Mouse (Mus musculus) Muller cell, postnatal 12 days (primary cell): ENCODE measurements at regions not wholly inside any gene's neighbourhood (a gene's known extent, or its start where the extent isn't known, plus 50 kb on each side); places are given as distances from the start of the nearest gene placed in this dataset.

ENCODE experiments used
- DNase-seq: peaks from one replicate; pipeline ENCODE4 v3.0.0-alpha.2; 2015; ENCODE audit errors: inconsistent ontology term

GRCm38 (mm10) chr10:84024901-84025300 is 302.2 kb downstream of the 1500009L16Rik start:
- DNase-seq: peak; percentile 82

- DNase-seq: no peak
These were observed 304.1 kb downstream of the 1500009L16Rik start for GRCm38 (mm10) chr10:84026798-84027197.

DNA sequence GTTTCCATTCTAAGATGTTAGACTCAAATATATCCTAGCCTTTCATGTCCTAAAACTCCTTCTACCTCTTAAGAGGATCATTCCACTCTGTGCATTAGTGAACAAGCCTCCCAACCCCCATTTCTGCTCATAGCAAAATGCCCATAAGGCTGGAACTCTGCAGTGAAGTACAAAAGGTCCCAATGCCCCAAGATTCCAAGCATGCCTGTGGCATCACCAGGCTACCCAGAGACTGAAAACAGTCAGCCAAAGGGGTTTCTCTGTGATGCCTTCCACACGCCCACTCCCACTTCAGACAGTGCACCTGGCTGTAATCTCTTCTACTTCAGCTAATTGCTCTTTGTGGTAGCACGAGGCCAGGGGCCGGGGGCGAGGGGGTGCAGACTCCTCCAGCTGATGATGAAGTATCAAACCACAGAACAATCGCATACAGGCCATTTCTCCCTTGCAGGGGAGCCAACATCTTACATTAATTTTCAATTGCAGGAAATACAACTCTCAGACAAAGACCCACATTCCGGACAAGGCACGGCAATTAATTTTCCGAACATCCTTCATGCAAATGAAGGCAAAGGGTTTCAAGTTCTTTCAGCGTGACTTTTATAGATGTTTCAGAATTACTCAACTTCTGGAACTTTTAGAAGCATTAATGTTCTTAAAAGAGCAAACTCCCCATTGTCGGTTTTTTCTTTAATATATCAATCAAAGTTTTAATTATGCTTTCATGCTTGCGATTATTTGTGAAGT is 313.6 kb downstream of the 1500009L16Rik start:
- peak; percentile 99 for DNase-seq

GRCm38 (mm10) chr10:84048706-84049105 is 326.0 kb downstream of the 1500009L16Rik start:
- DNase-seq: peak; percentile 80

DNA sequence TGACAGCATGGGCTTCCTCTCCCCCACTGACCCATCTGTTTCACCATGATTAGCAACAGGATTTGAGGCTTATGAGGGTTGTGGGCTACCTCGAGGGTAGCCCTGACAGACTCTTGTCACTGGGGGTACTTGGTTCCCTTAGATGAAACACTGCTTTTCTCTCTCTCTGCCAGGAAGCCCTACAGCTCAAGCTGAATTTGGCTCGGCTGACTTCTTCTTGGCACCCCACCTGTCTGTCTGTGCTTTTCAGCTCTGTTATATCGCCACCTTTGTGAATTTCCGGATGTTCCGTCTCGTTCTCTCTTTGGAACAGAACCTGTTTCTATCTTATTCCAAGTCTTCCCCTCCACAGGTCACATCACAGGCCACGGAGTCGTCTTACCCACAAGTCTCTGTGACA is 330.0 kb downstream of the 1500009L16Rik start:
- DNase-seq: no peak

GRCm38 (mm10) chr10:84054551-84055336 is 332.1 kb downstream of the 1500009L16Rik start:
- peak; percentile 79 for DNase-seq

GRCm38 (mm10) chr10:84055402-84056167 is 332.9 kb downstream of the 1500009L16Rik start:
- DNase-seq: no peak

- DNase-seq: no peak
These were observed 333.9 kb downstream of the 1500009L16Rik start for GRCm38 (mm10) chr10:84056323-84057169.

DNA sequence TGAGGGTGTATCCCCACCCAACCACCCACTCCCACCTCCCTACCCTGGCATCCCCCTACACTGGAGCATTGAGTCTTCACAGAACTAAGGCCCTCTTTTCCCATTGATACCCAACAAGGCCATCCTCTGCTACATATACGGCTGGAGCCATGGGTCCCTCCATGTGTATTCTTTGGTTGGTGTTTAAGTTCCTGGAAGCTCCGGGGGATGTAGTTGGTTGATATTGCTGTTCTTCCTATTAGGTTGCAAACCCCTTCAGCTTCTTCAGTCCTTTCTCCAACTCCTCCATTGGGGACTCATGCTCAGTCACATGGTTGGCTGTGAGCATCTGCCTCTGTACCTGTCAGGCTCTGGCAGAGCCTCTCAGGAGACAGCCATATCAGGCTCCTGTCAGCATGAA is 335.6 kb downstream of the 1500009L16Rik start:
- DNase-seq: no peak

DNA sequence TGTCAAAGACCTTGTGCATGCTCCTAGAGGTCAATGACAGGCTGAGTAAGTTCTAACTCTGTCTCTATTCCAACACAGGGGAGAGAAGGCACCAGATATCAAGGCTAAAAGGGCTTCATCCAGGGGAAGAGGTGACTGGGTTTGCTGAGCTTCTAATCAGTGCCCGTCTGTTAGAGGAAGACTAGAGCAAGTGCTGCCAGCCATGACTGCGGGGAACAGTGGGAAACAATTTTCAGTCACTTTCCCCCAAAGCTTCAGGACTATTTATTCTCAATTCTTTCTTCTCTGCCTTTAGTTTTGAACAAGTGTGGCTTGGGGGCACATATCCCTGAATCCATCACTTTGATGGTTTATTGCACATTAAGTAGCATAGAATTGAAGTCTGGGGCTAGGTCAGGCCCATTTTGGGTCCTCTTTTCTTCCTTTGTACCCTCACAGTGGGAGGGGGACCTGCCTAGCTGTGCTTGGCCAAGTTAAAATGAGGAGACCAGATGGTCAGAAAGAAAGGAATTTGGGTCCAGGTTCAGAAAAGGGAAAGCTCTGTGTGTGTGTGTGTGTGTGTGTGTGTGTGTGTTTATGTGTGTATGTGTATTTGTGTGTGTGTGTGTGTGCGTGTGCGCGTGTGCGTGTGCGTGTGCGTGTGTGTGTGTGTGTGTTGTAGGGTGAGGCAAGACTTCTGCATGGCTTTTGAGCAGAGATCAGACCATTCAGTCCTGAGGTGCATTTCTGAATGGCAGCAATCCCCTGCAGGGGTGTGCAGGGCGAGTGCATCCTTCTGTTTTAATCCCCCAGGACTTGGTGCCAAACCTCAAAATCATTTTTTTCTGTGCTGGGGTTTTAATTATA is 337.2 kb downstream of the 1500009L16Rik start:
- DNase-seq: peak; percentile 86

DNA sequence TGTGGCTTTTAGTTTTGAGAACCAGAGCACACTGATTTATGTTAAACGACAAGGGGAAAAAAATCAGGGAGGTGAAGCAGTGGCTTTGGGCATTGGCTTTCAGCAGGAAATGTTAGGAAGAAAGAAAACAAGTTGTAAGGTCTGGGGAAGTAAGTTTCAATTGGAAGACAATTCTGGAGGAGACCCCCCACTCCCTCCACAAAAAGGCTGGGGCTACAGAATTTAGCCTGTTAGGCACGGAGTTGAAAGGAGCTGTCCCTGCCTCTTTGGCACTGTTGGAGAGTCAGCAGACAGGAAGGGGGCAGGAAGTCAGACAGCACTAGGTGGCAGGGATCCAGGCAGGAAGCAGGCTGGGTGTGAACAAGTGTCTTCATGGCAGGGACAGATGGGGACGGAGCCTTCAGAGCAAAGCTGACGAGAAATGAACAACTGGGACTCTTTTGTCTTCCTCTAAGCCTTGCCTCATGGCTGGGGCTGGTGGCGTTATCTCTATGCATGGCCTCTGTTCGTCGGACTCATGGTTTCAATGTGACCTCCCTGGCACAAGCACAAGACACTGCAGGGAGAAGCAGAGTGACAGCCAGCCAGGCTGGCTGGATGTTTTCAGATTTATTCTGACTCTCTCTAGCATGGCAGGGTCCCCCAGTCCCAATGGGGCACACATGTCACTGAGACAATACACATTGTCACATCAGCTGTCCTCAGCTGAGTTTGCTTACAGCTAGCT is 338.0 kb downstream of the 1500009L16Rik start:
- DNase-seq: peak; percentile 85

DNA sequence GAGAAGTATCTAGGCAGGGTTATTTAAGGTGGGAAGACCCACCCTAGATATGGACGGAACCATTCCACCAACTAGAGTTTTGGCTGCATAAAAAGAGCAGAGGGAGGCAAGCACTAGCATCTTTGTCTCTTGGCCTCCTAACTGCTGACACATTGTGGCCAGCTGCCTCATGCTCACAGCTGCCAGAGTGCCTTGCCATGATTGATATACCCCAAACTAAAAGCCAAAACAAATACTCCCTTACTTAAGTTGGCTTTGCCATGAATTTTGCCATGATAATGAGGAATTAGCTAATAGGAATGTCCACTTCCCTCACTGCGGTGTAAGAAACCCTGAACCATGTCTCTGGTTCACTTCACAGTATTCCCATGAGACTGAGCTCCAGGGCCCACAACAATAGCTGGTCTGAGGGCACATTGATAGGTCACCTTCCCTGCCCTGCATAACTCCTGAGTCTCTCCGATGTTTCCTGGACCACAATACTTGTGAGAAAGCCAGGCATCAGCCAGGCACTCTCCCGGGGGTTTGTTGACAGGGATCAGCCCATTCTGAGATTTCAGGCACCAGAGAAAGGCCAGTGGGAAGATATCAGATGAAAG is 344.5 kb downstream of the 1500009L16Rik start:
- no peak for DNase-seq

- no peak for DNase-seq
These were observed 347.1 kb downstream of the 1500009L16Rik start for GRCm38 (mm10) chr10:84069806-84070205.

GRCm38 (mm10) chr10:84072866-84073483 is 350.3 kb downstream of the 1500009L16Rik start:
- no peak for DNase-seq

DNA sequence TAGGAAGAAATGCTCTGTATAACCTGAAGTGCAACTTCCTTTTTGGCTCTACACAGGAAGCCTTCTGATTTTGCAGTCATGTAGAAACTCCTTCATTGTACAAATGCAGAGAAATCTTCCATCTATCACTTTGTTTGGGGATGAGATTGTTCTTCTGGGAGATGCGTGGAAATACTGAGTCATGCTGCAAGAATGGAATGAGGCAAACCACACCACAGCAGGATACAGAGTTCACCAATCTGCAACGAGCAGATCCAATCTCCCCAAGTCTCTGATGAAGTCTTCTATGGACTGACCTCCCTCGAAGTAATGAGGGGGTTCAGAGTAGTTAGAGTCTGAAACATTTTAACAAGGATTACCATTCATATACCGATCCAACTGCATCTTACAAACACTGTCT is 352.9 kb downstream of the 1500009L16Rik start:
- DNase-seq: peak; percentile 93

DNA sequence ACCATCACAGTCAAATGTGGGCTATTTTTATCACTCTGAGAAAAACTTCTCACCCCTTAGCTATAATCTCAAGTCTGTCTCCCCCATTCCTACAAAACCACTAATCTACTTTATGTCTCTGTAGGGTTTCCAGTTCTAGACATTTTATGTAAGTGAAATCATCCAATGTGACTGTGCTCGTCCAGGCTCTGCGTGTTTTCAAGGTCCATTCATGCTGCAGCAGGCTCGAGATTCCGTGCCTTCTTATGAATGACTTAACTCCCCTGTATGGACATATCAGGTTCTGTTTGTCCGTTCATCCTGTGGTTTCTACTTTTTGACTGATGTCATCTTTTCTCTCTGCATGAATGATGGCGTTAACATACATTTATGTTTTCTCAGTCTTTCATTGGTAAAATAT is 357.6 kb downstream of the 1500009L16Rik start:
- no peak for DNase-seq

DNA sequence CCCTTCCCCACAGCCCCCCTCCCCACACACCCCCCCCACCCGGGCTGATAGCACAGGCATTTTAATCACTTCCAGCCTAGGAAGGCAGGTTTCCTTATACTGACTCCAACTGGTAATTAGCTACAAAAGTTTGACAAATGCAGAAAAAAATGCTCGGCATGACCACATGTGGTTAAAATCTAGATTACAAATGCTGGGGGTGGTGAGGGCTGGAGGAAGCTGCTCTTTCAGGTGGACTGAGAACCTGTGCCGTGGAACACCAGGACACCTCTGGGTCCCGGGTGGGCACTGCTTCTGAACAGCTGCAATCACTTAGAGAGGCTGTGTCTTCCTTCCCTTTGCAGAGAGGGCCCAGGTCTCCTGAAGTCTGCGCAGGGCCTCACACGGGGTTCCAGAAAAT is 358.7 kb downstream of the Nuak1 start:
- DNase-seq: peak; percentile 34

DNA sequence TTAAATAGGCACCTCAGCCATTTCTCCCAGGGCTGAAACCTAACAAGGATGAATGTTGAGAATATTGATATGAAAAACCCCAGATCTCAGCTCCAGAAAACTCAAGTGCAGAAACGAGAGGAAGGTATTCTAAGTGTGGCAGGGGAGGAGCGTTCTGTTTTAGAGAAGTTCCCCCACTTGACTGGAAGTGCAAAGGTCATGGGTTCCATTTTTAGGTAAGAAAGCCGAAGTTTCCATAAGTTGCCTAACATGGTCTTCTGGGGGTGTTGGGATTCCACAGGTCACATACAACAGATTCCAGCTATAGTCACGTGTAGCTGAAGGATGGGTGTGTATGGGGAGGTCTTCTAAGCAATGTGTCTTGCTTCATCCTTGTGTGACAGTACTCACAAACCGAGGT is 352.9 kb downstream of the Nuak1 start:
- DNase-seq: no peak

- DNase-seq: no peak
These were observed 352.5 kb downstream of the Nuak1 start for GRCm38 (mm10) chr10:84087929-84088328.
